Mouse (Mus musculus) cortical plate, adult 2 months (tissue): ENCODE measurements around the gene Fer1l4. TPM values are rescaled to one million over a fixed set of nuclear protein-coding genes. Genes with fewer than 3 reads are reported as not detected.

ENCODE experiments used
- H3K27ac ChIP-seq: fragments of 200-500 bp; 2 replicates; pipeline ENCODE4 v1.5.1; 2012; ENCODE audit warnings: low read length, control low read depth, inconsistent platforms; ENCODE audit not compliant: insufficient read depth
- H3K4me1 ChIP-seq: fragments of 200-500 bp; 2 replicates; pipeline ENCODE4 v1.6.1; 2011; ENCODE audit warnings: low read length; ENCODE audit not compliant: control insufficient read depth, insufficient read depth
- H3K4me3 ChIP-seq: fragments of 200-500 bp; 2 replicates; pipeline ENCODE4 v1.5.1; 2011; ENCODE audit warnings: mild to moderate bottlenecking, low read length, control low read depth; ENCODE audit not compliant: insufficient read depth
- CTCF ChIP-seq: fragments of 200-500 bp; IDR thresholded peaks from 2 replicates; pipeline ENCODE4 v1.5.1; 2011; ENCODE audit warnings: mild to moderate bottlenecking, control low read depth, low read length; ENCODE audit not compliant: insufficient read depth; ENCODE audit errors: extremely low read depth
- POLR2A ChIP-seq: fragments of 200-500 bp; IDR thresholded peaks from 2 replicates; pipeline ENCODE4 v1.6.1; 2011; ENCODE audit warnings: mild to moderate bottlenecking, low read length, control low read depth; ENCODE audit not compliant: insufficient read depth; ENCODE audit errors: extremely low read depth
- polyA plus RNA-seq: library from polyadenylated mRNA; depleted of rRNA; stranded (reverse); fragments of >200 nt; gene quantifications from 2 replicates; pipeline ENCODE4 v1.2.3, GENCODE M21; 2012; rRNA removed

Gene Fer1l4
- polyA plus RNA-seq, 1 experiment, result 0.04 TPM

DNA sequence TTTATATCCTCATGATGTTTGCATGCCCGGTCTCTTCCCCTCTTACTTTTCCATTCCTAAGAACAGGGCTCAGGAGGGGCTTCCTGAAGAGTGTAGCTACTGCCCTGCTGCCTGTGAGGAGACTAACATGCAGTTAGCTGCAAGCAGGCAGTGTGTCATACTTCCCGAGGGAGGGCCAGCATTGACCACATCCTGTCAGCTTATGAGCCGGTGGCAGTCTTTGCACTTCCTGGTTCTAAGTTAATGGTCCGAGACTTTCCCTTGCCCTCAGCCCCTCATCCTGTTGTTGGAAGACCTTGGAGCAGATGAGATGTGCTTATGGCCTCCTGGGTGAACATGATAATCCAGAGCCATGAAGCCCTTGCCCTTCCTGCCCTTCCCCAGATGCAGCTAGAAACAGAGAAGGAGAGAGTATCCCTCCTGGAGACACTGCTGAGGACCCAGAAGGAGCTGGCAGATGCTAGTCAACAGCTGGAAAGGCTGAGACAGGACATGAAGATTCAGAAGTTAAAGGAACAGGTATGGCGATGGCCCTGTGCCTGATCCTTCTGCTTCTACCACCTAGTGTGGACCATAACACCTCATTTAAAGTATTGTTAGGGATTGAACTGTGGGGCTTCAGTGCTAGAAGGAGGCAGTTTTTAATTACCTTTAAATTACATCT is 73.3 kb downstream of the Fer1l4 start:
- H3K27ac ChIP-seq, result no peak overlapping the region
- H3K4me3 ChIP-seq, result no peak overlapping the region
- no peaks in the 10 kb centered on the region for H3K4me1 ChIP-seq
- TF ChIP-seq POLR2A (no peak), CTCF (no peak)

DNA sequence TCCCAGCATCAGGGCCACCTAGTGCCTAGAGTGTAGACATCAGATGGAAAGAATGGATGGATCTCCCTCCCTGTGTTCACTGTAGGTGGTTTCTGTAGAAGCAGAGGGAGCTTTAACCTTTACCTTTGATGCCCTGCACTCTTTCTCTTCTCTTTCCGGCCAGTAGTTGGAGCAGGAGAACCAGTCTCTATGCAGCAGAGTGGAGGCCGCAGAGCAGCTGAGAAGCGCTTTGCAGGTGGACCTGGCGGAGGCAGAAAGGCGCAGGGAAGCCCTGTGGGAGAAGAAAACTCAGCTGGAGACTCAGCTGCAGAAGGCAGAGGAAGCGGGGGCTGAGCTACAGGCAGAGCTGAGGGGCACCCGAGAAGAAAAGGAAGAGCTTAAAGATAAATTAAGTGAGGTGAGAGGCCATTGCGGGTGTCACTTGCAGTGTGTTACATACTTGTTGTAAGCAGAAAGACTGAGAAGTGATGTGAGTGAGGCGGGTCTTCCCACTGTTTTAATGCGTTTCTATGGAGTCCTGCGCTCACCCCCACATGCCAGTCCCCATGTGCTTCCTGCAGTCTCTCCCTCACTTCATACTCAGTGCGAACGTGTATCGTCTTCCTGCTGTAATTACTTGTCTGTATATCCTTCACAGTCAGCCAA is 78.5 kb downstream of the Fer1l4 start:
- Histone ChIP-seq H3K27ac (no peak overlapping the region), H3K4me3 (no peak overlapping the region), H3K4me1 (no peaks in the 10 kb centered on the region)
- no peak for TF ChIP-seq POLR2A
- no peak for TF ChIP-seq CTCF

DNA sequence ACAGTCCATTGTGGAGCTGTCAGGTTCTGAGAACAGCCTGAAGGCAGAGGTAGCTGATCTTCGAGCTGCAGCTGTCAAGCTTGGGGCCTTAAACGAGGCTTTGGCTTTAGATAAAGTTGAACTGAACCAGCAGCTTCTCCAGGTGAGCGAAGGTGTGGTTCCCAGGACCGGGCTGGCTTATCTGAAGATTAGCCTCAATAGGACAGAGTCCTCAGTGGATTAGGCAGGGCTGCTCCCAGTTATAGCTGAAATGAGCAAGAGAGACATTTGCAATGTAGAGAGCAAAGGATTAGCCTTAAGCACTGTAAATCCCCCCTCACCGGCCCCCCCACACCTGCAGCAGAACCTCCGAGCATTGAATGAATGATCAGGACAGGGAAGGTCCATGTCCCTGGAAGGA is 79.4 kb downstream of the Fer1l4 start:
- H3K4me1 ChIP-seq, result no peaks in the 10 kb centered on the region
- H3K27ac ChIP-seq, result no peak overlapping the region
- no peak overlapping the region for H3K4me3 ChIP-seq
- TF ChIP-seq POLR2A (no peak), CTCF (no peak)

Other genes starting within 250 kb of the Fer1l4 start
- gene BC029722, start 233.5 kb downstream of the Fer1l4 start, polyA plus RNA-seq, result 90.6 and 93.4 TPM in 2 replicates
- gene Eif6, start 226.0 kb downstream of the Fer1l4 start, polyA plus RNA-seq, result 69.2 and 71.0 TPM in 2 replicates
- gene Fam83c, start 218.1 kb downstream of the Fer1l4 start, polyA plus RNA-seq, result not detected in 2 replicates
- 54.9 and 60.4 TPM in 2 replicates for gene Uqcc1, start 122.6 kb downstream of the Fer1l4 start, polyA plus RNA-seq
- not detected in 2 replicates for gene Gm15557, start 112.2 kb downstream of the Fer1l4 start, polyA plus RNA-seq
- gene Gdf5, start 107.6 kb downstream of the Fer1l4 start, polyA plus RNA-seq, result 0.17 and 0.36 TPM in 2 replicates
- gene Cep250, start 96.5 kb downstream of the Fer1l4 start, polyA plus RNA-seq, result 15.9 and 16.8 TPM in 2 replicates
- gene 6430550D23Rik, start 45.0 kb downstream of the Fer1l4 start, polyA plus RNA-seq, result 3.5 and 4.1 TPM in 2 replicates
- 293 and 298 TPM in 2 replicates for gene Ergic3, start 44.9 kb downstream of the Fer1l4 start, polyA plus RNA-seq
- 5.8 and 6.9 TPM in 2 replicates for gene Spag4, start 12.2 kb upstream of the Fer1l4 start, polyA plus RNA-seq
- 46.7 and 46.8 TPM in 2 replicates for gene Cpne1, start 59.0 kb upstream of the Fer1l4 start, polyA plus RNA-seq
- gene Rbm12, start 59.0 kb upstream of the Fer1l4 start, polyA plus RNA-seq, result 7.6 and 9.4 TPM in 2 replicates
- 2.2 and 5.6 TPM in 2 replicates for gene Gm28036, start 74.1 kb upstream of the Fer1l4 start, polyA plus RNA-seq
- gene Romo1, start 91.1 kb upstream of the Fer1l4 start, polyA plus RNA-seq, result 247 and 260 TPM in 2 replicates
- gene Nfs1, start 91.2 kb upstream of the Fer1l4 start, polyA plus RNA-seq, result 54.9 and 55.9 TPM in 2 replicates
- 131 and 146 TPM in 2 replicates for gene Rbm39, start 127.3 kb upstream of the Fer1l4 start, polyA plus RNA-seq
- 29.2 and 30.5 TPM in 2 replicates for gene Phf20, start 143.5 kb upstream of the Fer1l4 start, polyA plus RNA-seq